Mouse (Mus musculus) heart, embryonic 14.5 days (tissue): ENCODE measurements around the gene Ripor2. TPM values are rescaled to one million over a fixed set of nuclear protein-coding genes. Genes with fewer than 3 reads are reported as not detected.

Source experiments
- ATAC-seq: fragments of 200-750 bp; cut with Nextera tagmentation; 2 replicates; pipeline ENCODE4 v1.8.0; 2017; ENCODE audit warnings: low read depth, moderate TSS enrichment; ENCODE audit not compliant: insufficient number of reproducible peaks, insufficient read depth, low FRiP score
- H3K27ac ChIP-seq, 2 experiments: fragments of 200-500 bp in 1 of 2; fragments of 300-500 bp in 1 of 2; sonication (generic) in 1 of 2; replicated peaks in 1 of 2; 2 replicates each; pipeline ENCODE4 v1.5.1; 2012 to 2014; ENCODE audit warnings: low read depth in 2 of 2, low read length in 2 of 2, control low read depth in 1 of 2, mild to moderate bottlenecking in 1 of 2, mixed read lengths in 1 of 2; ENCODE audit not compliant: control insufficient read depth in 1 of 2, insufficient read depth in 1 of 2
- H3K27me3 ChIP-seq: fragments of 300-500 bp; sonication (generic); 2 replicates; pipeline ENCODE4 v1.6.1; 2014; ENCODE audit warnings: mild to moderate bottlenecking, low read length, control low read depth; ENCODE audit not compliant: control insufficient read depth, insufficient read depth
- H3K36me3 ChIP-seq: fragments of 300-500 bp; sonication (generic); 2 replicates; pipeline ENCODE4 v1.6.1; 2014; ENCODE audit warnings: mild to moderate bottlenecking, control low read depth, low read length, mixed read lengths; ENCODE audit not compliant: control insufficient read depth, insufficient read depth
- H3K4me1 ChIP-seq, 2 experiments: fragments of 200-500 bp in 1 of 2; fragments of 300-500 bp in 1 of 2; sonication (generic) in 1 of 2; 2 replicates each; pipeline ENCODE4 v1.6.1; 2012 to 2014; ENCODE audit warnings: low read length in 2 of 2, control low read depth in 1 of 2, mixed read lengths in 1 of 2; ENCODE audit not compliant: control insufficient read depth in 2 of 2, insufficient read depth in 2 of 2
- H3K4me2 ChIP-seq: fragments of 300-500 bp; sonication (generic); 2 replicates; pipeline ENCODE4 v1.6.1; 2014; ENCODE audit warnings: mild to moderate bottlenecking, low read length
- H3K4me3 ChIP-seq, 2 experiments: fragments of 200-500 bp in 1 of 2; fragments of 300-500 bp in 1 of 2; sonication (generic) in 1 of 2; 2 replicates each; pipeline ENCODE4 v1.5.1; 2012 to 2014; ENCODE audit warnings: low read length in 2 of 2, mild to moderate bottlenecking in 2 of 2, control low read depth in 1 of 2, low read depth in 1 of 2, moderate library complexity in 1 of 2; ENCODE audit not compliant: control insufficient read depth in 1 of 2, insufficient read depth in 1 of 2
- H3K9ac ChIP-seq: fragments of 300-500 bp; sonication (generic); 2 replicates; pipeline ENCODE4 v1.6.1; 2014; ENCODE audit warnings: mild to moderate bottlenecking, low read length
- H3K9me3 ChIP-seq: fragments of 300-500 bp; sonication (generic); 2 replicates; pipeline ENCODE4 v1.6.1; 2016; ENCODE audit warnings: low read length, control low read depth; ENCODE audit not compliant: control insufficient read depth
- whole genome bisulfite sequencing: fragments of 180-500 bp; shearing (Covaris S2); extraction: QIAGEN DNeasy Blood & Tissue Kit; methylation state at CpG from one replicate; pipeline ENCODE4 v1.1.7; 2014; 5-methylcytosine and 5-hydroxymethylcytosine counted together
- polyA plus RNA-seq: library from polyadenylated mRNA; unstranded; fragments of >200 nt; fragmentation: Nextera tagmentation; extraction: Ambion mirVana; gene quantifications from 2 replicates; pipeline ENCODE4 v1.2.1, GENCODE M21; 2014

Ripor2 gene
- polyA plus RNA-seq, 1 experiment from 2014 or later, result 13.1 TPM

DNA sequence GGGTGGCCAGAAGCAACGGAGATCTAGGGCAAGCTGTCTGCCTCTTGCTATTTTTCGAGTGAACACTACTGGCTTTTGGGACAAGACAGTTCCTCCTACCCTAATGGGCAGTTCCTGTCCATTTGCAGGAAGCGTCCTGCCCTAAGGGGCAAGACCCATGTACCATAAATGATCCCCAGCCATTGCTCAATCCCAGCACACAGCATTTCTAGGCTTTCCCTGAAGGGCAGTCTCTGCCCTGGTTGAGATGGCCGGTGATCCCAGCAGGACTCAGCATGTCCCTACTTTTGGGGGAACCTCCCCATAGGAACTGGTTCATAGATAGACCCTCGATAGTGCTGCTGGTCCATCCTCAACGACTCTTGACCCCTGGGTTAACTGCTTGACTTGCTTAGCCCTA, 31.0 kb downstream of the Ripor2 start:
- ATAC-seq, result no peak
- Histone ChIP-seq H3K27me3 (no peaks in the 10 kb centered on the region), H3K4me2 (no peak overlapping the region), H3K4me3 (no peak overlapping the region), H3K4me1 (peaks cover 6 to 22% of the 10 kb centered on the region in 2 experiments; a peak in 3 of 4 replicates), H3K9me3 (0 out of 2 replicates have a peak, but pooled peaks cover 4% of the 10 kb centered on the region), H3K36me3 (no peaks in the 10 kb centered on the region), H3K27ac (no peak overlapping the region), H3K9ac (no peak overlapping the region)
- 83% methylated on average over 6 of the region's 6 CpGs for WGBS

DNA sequence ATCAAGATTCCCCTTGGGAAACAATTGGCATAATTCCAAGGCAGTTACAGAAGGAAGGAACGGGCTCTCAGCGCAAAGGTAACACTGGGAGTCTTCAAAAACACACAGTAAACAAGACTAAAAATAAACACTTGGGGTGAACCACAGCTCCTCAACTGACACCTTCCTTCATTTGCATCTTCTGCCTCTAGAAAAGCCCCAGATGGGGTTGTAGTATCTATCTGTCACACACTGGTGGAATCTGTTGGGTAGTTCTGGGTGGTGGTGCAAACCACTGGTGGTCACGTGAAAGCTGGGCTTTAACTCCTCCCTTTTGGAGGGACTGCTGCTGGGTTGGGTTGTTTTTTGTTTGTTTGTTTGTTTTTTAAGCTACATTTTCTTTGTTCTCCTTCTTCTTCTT, 31.4 kb downstream of the Ripor2 start:
- no peak for ATAC-seq
- no peaks in the 10 kb centered on the region for H3K36me3 ChIP-seq
- H3K4me3 ChIP-seq, result no peak overlapping the region
- WGBS, result 79% methylated on average over 3 of the region's 3 CpGs
- H3K9ac ChIP-seq, result no peak overlapping the region
- H3K4me2 ChIP-seq, result no peak overlapping the region
- no peak overlapping the region for H3K27ac ChIP-seq
- H3K9me3 ChIP-seq, result 0 out of 2 replicates have a peak, but pooled peaks cover 4% of the 10 kb centered on the region
- no peaks in the 10 kb centered on the region for H3K27me3 ChIP-seq
- peaks cover 6 to 22% of the 10 kb centered on the region in 2 experiments; a peak in 3 of 4 replicates for H3K4me1 ChIP-seq

- Histone ChIP-seq H3K4me3 (no peak overlapping the region), H3K4me1 (peaks cover 6 to 22% of the 10 kb centered on the region in 2 experiments; a peak in 3 of 4 replicates), H3K9ac (no peak overlapping the region; the same call in 1 of the 2 replicates), H3K4me2 (peak overlapping the region; percentile 8; the same call in 1 of the 2 replicates), H3K36me3 (no peaks in the 10 kb centered on the region), H3K27ac (no peak overlapping the region), H3K9me3 (0 out of 2 replicates have a peak, but pooled peaks cover 4% of the 10 kb centered on the region), H3K27me3 (no peaks in the 10 kb centered on the region)
- ATAC-seq, result no peak
- WGBS, result 43% methylated on average over 10 of the region's 10 CpGs
Observed at GRCm38 (mm10) chr13:24613927-24614780, 32.2 kb downstream of the Ripor2 start.

DNA sequence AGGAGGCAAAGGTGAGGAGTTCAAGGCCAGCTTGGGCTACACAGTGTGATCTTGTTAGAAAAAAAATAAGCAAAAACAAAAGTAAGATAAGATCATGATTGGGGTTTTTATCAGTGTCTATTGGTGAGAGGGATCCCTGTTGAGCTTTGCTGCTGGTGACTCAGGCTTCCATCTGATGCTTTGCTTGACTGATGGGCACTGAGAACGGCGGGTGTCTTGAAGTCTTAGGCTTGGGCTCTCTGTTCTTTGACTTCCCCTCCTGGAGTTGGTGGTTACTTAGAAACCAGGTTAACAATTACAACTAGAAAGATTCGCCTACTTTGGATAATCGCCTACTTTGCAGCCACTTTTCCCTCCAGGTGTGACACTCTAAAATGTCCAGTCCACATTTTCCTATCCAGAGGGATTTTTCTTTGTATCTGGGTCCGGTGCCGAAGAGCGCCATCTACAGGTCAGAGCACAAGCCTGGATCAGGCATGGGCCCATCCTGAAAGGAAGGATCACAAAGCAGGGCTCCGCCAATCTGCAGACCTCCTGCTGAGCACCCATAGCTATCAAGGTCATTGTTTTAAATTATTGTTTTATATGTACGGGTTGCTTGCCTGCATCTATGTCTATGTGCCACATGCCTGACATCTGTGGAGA, 34.1 kb downstream of the Ripor2 start:
- no peaks in the 10 kb centered on the region for H3K36me3 ChIP-seq
- H3K9me3 ChIP-seq, result 0 out of 2 replicates have a peak, but pooled peaks cover 4% of the 10 kb centered on the region
- H3K27me3 ChIP-seq, result no peaks in the 10 kb centered on the region
- no peak overlapping the region for H3K4me3 ChIP-seq
- no peak overlapping the region for H3K4me2 ChIP-seq
- WGBS, result 61% methylated on average over 9 of the region's 9 CpGs
- H3K9ac ChIP-seq, result no peak overlapping the region
- ATAC-seq, result no peak
- no peak overlapping the region for H3K27ac ChIP-seq
- H3K4me1 ChIP-seq, result peaks cover 14 to 37% of the 10 kb centered on the region in 2 experiments; a peak in 3 of 4 replicates

GRCm38 (mm10) chr13:24616645-24617044, 34.7 kb downstream of the Ripor2 start:
- Histone ChIP-seq H3K9me3 (no peaks in the 10 kb centered on the region), H3K4me1 (peaks cover 14 to 42% of the 10 kb centered on the region in 2 experiments; a peak in 3 of 4 replicates), H3K27me3 (no peaks in the 10 kb centered on the region), H3K9ac (no peak overlapping the region), H3K4me3 (no peak overlapping the region), H3K27ac (no peak overlapping the region), H3K4me2 (no peak overlapping the region), H3K36me3 (no peaks in the 10 kb centered on the region)
- WGBS, result 91% methylated on average over 8 of the region's 8 CpGs
- no peak for ATAC-seq

DNA sequence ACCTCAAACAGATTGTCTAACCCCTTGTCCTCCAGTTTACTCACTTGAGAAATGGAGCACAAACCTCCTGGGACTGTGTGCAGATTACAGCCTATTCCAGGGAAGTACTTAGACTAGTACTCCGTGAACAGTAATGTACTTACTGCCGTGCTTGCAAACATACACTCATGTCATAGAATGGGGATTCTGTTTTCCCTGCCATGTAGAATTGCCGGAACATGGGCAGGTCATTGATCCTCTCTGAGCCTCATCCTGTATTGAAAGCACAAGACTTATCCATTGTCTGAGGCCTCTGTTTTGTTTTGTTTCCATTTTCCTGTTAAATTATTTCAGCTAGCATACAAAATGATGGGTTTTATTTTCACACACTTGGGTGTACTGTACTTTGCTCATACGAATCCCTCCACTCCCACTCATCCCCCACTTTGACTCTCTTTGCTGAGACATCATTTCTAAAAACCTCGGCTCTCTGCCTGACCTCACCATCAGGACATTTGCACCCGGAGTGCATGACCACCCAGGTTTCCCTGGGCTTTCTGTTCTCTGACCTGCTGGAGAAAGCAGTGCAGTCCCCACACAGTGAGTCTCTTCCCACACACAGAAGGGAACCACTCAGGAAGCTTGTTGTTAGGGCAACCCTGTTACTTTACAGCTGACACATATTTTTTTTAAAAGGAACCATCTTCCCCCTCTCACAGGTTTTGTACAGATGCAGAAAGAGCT, 35.2 kb downstream of the Ripor2 start:
- 59% methylated on average over 6 of the region's 6 CpGs for WGBS
- no peak overlapping the region for H3K9ac ChIP-seq
- H3K4me3 ChIP-seq, result no peak overlapping the region
- no peaks in the 10 kb centered on the region for H3K36me3 ChIP-seq
- H3K4me1 ChIP-seq, result peaks cover 14 to 42% of the 10 kb centered on the region in 2 experiments; a peak in 3 of 4 replicates
- peak overlapping the region in 1 of 2 experiments; percentile 25; a peak in 1 of 4 replicates for H3K27ac ChIP-seq
- no peaks in the 10 kb centered on the region for H3K27me3 ChIP-seq
- no peaks in the 10 kb centered on the region for H3K9me3 ChIP-seq
- no peak overlapping the region for H3K4me2 ChIP-seq
- no peak for ATAC-seq

DNA sequence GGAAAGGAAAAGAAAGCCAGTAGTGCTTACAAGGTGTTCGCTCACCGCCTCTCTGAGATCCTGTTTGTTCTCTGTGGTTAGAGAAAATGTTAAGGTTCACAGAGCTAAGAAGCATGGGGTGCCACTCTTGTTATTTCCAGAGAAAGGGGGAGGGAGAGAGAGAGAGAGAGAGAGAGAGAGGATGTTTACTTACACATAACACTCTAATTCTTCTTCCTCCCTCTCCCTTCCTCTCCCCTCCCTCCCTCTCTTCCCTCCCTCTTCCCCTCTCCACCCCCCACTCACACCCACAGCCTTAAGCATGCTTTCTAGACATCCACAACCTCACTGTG, 35.8 kb downstream of the Ripor2 start:
- ATAC-seq, result no peak
- Histone ChIP-seq H3K27ac (no peak overlapping the region), H3K4me3 (no peak overlapping the region), H3K4me2 (no peak overlapping the region), H3K27me3 (no peaks in the 10 kb centered on the region), H3K9me3 (no peaks in the 10 kb centered on the region), H3K4me1 (peaks cover 14 to 42% of the 10 kb centered on the region in 2 experiments; a peak in 3 of 4 replicates), H3K9ac (no peak overlapping the region), H3K36me3 (no peaks in the 10 kb centered on the region)
- 85% methylated on average over 2 of the region's 2 CpGs for WGBS
